Mouse (Mus musculus): Measurements from ENCODE around the gene Cd70.

Cd70 gene

GRCm38 (mm10) chr17:57148994-57149803, at the start of gene Cd70:
Gene Cd70, minus strand, starts transcription at chr17:57149777.
- DNase-seq (ENCODE audit: low read depth, low spot score) = no peak

GRCm38 (mm10) chr17:57198252-57198651, 48.7 kb upstream of the Cd70 start:
- no peak for DNase-seq (ENCODE audit: low read depth, low spot score)

GRCm38 (mm10) chr17:57195326-57196010, 45.9 kb upstream of the Cd70 start:
- DNase-seq (ENCODE audit: low read depth, low spot score) = no peak

- no peak for DNase-seq (ENCODE audit: low read depth, low spot score)
Observed at GRCm38 (mm10) chr17:57194771-57195170, 45.2 kb upstream of the Cd70 start.

GRCm38 (mm10) chr17:57194041-57194507, 44.5 kb upstream of the Cd70 start, which contains the start of gene Tnfsf14:
Gene Tnfsf14, minus strand, starts transcription at chr17:57194177.
- peak; percentile 18 for DNase-seq (ENCODE audit: low read depth, low spot score)

GRCm38 (mm10) chr17:57188510-57189192, 39.1 kb upstream of the Cd70 start:
- no peak for DNase-seq (ENCODE audit: low read depth, low spot score)

- no peak for DNase-seq (ENCODE audit: low read depth, low spot score)
Observed at GRCm38 (mm10) chr17:57185641-57186040, 36.1 kb upstream of the Cd70 start.

GRCm38 (mm10) chr17:57182871-57183270, 33.3 kb upstream of the Cd70 start:
- no peak for DNase-seq (ENCODE audit: low read depth, low spot score)

GRCm38 (mm10) chr17:57180363-57180762, 30.8 kb upstream of the Cd70 start:
- no peak for DNase-seq (ENCODE audit: low read depth, low spot score)

- no peak for DNase-seq (ENCODE audit: low read depth, low spot score)
Observed at GRCm38 (mm10) chr17:57173351-57173750, 23.8 kb upstream of the Cd70 start.

GRCm38 (mm10) chr17:57172378-57172777, 22.8 kb upstream of the Cd70 start:
- DNase-seq (ENCODE audit: low read depth, low spot score) = no peak

GRCm38 (mm10) chr17:57170616-57171260, 21.2 kb upstream of the Cd70 start:
- DNase-seq (ENCODE audit: low read depth, low spot score) = no peak

GRCm38 (mm10) chr17:57166800-57167791, 17.5 kb upstream of the Cd70 start:
- DNase-seq (ENCODE audit: low read depth, low spot score) = peak; percentile 68

GRCm38 (mm10) chr17:57153787-57154186, 4.2 kb upstream of the Cd70 start:
- no peak for DNase-seq (ENCODE audit: low read depth, low spot score)

- DNase-seq (ENCODE audit: low read depth, low spot score) = no peak
Observed at GRCm38 (mm10) chr17:57153006-57153405, 3.4 kb upstream of the Cd70 start.

- no peak for DNase-seq (ENCODE audit: low read depth, low spot score)
Observed at GRCm38 (mm10) chr17:57148343-57148742, 1.2 kb downstream of the Cd70 start.

- no peak for DNase-seq (ENCODE audit: low read depth, low spot score)
Observed at GRCm38 (mm10) chr17:57145115-57145514, 4.5 kb downstream of the Cd70 start.

GRCm38 (mm10) chr17:57143704-57144103, 5.9 kb downstream of the Cd70 start:
- DNase-seq (ENCODE audit: low read depth, low spot score) = no peak

GRCm38 (mm10) chr17:57139708-57140107, 9.9 kb downstream of the Cd70 start:
- no peak for DNase-seq (ENCODE audit: low read depth, low spot score)

- DNase-seq (ENCODE audit: low read depth, low spot score) = no peak
Observed at GRCm38 (mm10) chr17:57138676-57139075, 10.9 kb downstream of the Cd70 start.
